Mouse (Mus musculus): Measurements from ENCODE around the gene Utrn. TPM values are rescaled to one million over a fixed set of nuclear protein-coding genes. Genes with fewer than 3 reads are reported as not detected.

The Utrn gene
- polyA plus RNA-seq, 1 experiment from 2014 or later = 78.8 TPM

GRCm38 (mm10) chr10:12574760-12575159 lies 294.4 kb downstream of the Utrn start:
- Histone ChIP-seq H3K36me3 (no peaks in the 10 kb centered on the region), H3K27me3 (no peaks in the 10 kb centered on the region), H3K4me2 (no peak overlapping the region), H3K9me3 (no peaks in the 10 kb centered on the region), H3K27ac (no peak overlapping the region), H3K4me3 (no peak overlapping the region), H3K9ac (no peak overlapping the region), H3K4me1 (peaks cover 12% of the 10 kb centered on the region; the same call in 1 of the 2 replicates)
- WGBS = 69% methylated on average over 10 of the region's 10 CpGs
- no peak for ATAC-seq (ENCODE audit: borderline replicate concordance, extremely low read depth, low FRiP score, low TSS enrichment)

DNA sequence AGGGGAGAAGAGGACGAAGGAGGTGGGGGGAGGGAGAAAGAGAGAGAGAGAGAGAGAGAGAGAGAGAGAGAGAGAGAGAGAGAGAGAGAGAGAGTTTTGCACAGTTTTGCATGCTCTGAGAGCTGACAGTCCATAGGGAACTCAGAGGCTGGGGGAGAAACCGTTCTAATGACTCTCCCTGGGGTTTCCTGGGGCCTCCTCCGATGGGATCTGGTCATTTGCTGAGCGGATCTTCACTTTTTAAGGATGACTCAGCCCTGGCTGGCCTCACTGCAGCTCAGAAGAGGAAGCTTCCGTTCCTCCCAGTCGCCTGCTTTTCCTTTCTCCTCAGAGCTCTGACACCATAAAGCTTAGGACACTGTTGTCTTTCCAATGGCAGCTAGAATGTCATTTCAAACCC lies 295.6 kb downstream of the Utrn start:
- H3K4me3 ChIP-seq = no peak overlapping the region
- WGBS = 17% methylated on average over 5 of the region's 6 CpGs
- ATAC-seq (ENCODE audit: borderline replicate concordance, extremely low read depth, low FRiP score, low TSS enrichment) = no peak
- H3K9me3 ChIP-seq = no peaks in the 10 kb centered on the region
- H3K27me3 ChIP-seq = no peaks in the 10 kb centered on the region
- no peak overlapping the region for H3K27ac ChIP-seq
- H3K9ac ChIP-seq = no peak overlapping the region
- H3K4me2 ChIP-seq = no peak overlapping the region
- H3K36me3 ChIP-seq = no peaks in the 10 kb centered on the region
- H3K4me1 ChIP-seq = peaks cover 6% of the 10 kb centered on the region; the same call in 1 of the 2 replicates

GRCm38 (mm10) chr10:12572759-12573158 lies 296.4 kb downstream of the Utrn start:
- Histone ChIP-seq H3K9ac (no peak overlapping the region), H3K4me3 (no peak overlapping the region), H3K4me1 (peaks cover 6% of the 10 kb centered on the region; the same call in 1 of the 2 replicates), H3K4me2 (no peak overlapping the region), H3K27me3 (no peaks in the 10 kb centered on the region), H3K9me3 (no peaks in the 10 kb centered on the region), H3K36me3 (no peaks in the 10 kb centered on the region), H3K27ac (no peak overlapping the region)
- ATAC-seq (ENCODE audit: borderline replicate concordance, extremely low read depth, low FRiP score, low TSS enrichment) = no peak
- 37% methylated on average over 4 of the region's 4 CpGs for WGBS

GRCm38 (mm10) chr10:12564425-12564824 lies 304.7 kb downstream of the Utrn start:
- ATAC-seq (ENCODE audit: borderline replicate concordance, extremely low read depth, low FRiP score, low TSS enrichment) = no peak
- Histone ChIP-seq H3K4me3 (no peak overlapping the region), H3K27ac (no peak overlapping the region), H3K27me3 (no peaks in the 10 kb centered on the region), H3K36me3 (no peaks in the 10 kb centered on the region), H3K4me2 (no peak overlapping the region), H3K9me3 (no peaks in the 10 kb centered on the region), H3K9ac (no peak overlapping the region), H3K4me1 (no peaks in the 10 kb centered on the region)
- 59% methylated on average over 4 of the region's 4 CpGs for WGBS

GRCm38 (mm10) chr10:12558810-12559209 lies 310.4 kb downstream of the Utrn start:
- H3K9ac ChIP-seq = no peak overlapping the region
- H3K4me2 ChIP-seq = no peak overlapping the region
- H3K27me3 ChIP-seq = no peaks in the 10 kb centered on the region
- WGBS = 48% methylated on average over 5 of the region's 5 CpGs
- no peak overlapping the region for H3K27ac ChIP-seq
- H3K4me3 ChIP-seq = no peak overlapping the region
- ATAC-seq (ENCODE audit: borderline replicate concordance, extremely low read depth, low FRiP score, low TSS enrichment) = no peak
- no peaks in the 10 kb centered on the region for H3K36me3 ChIP-seq
- no peaks in the 10 kb centered on the region for H3K9me3 ChIP-seq
- no peaks in the 10 kb centered on the region for H3K4me1 ChIP-seq

DNA sequence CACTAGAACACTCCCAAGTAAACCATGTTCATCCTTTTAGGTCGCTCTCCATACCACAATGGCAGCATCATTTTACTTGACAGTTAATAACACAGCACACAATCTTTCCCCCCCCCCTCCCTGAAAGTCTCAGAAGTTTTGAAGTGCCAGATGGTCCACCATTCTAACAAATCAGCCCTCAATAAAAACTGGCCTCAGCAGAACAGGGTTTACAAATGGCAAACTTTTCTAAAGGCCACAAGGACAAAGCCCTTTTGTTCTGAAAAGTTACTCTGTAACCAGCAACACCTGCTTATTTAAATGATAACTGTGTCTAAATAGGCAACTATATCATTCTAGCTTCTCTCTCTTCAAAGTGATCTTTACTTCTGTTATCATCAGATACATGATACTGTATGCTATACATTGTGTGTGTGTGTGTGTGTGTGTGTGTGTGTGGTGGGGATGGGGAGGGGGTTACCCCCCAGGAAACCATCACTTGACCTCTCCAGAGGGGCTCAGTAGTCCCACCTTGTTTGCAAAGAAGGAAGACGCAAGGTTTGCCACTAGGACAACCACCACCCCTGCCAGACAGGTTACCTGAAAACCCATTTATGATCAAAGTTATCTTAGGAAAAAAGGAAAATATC lies 315.0 kb downstream of the Utrn start:
- no peaks in the 10 kb centered on the region for H3K36me3 ChIP-seq
- no peak overlapping the region for H3K4me2 ChIP-seq
- H3K9ac ChIP-seq = no peak overlapping the region
- WGBS = 66% methylated on average over 2 of the region's 2 CpGs
- no peak for ATAC-seq (ENCODE audit: borderline replicate concordance, extremely low read depth, low FRiP score, low TSS enrichment)
- H3K27ac ChIP-seq = no peak overlapping the region
- no peaks in the 10 kb centered on the region for H3K27me3 ChIP-seq
- no peaks in the 10 kb centered on the region for H3K9me3 ChIP-seq
- H3K4me3 ChIP-seq = no peak overlapping the region
- H3K4me1 ChIP-seq = peaks cover 10% of the 10 kb centered on the region

DNA sequence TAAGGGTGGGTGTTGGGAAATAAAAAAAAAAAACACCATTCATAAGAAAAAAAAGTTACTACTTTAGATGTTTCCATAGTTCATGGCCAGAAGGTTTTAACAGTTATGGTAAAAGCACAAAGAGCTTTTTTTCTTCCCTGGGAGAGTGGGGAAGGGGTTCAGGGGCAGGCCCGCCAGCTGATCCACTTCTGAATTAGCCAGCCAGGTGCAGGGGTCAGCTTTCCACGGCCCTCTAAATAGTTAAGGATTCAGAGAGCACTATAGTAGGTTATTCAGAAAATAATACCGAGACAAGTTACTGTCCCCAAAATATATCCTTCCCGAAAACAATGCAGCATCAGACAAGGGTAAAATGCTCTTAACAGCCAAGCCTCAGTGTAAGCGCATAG lies 316.3 kb downstream of the Utrn start:
- Histone ChIP-seq H3K27me3 (no peaks in the 10 kb centered on the region), H3K36me3 (no peaks in the 10 kb centered on the region), H3K4me1 (peaks cover 21% of the 10 kb centered on the region), H3K9ac (no peak overlapping the region), H3K9me3 (no peaks in the 10 kb centered on the region), H3K4me2 (no peak overlapping the region), H3K27ac (no peak overlapping the region), H3K4me3 (no peak overlapping the region)
- ATAC-seq (ENCODE audit: borderline replicate concordance, extremely low read depth, low FRiP score, low TSS enrichment) = no peak
- 71% methylated on average over 5 of the region's 5 CpGs for WGBS

- Histone ChIP-seq H3K4me2 (no peak overlapping the region), H3K27ac (no peak overlapping the region), H3K36me3 (no peaks in the 10 kb centered on the region), H3K9ac (no peak overlapping the region), H3K27me3 (no peaks in the 10 kb centered on the region), H3K4me3 (no peak overlapping the region), H3K9me3 (no peaks in the 10 kb centered on the region), H3K4me1 (peaks cover 23% of the 10 kb centered on the region)
- ATAC-seq (ENCODE audit: borderline replicate concordance, extremely low read depth, low FRiP score, low TSS enrichment) = no peak
- 57% methylated on average over 11 of the region's 11 CpGs for WGBS
Measured at GRCm38 (mm10) chr10:12552196-12552889, 316.8 kb downstream of the Utrn start.

GRCm38 (mm10) chr10:12551735-12552134 lies 317.4 kb downstream of the Utrn start:
- Histone ChIP-seq H3K27ac (no peak overlapping the region), H3K4me2 (no peak overlapping the region), H3K4me3 (no peak overlapping the region), H3K9ac (no peak overlapping the region), H3K27me3 (no peaks in the 10 kb centered on the region), H3K4me1 (peaks cover 27% of the 10 kb centered on the region), H3K9me3 (no peaks in the 10 kb centered on the region), H3K36me3 (no peaks in the 10 kb centered on the region)
- 75% methylated on average over 5 of the region's 5 CpGs for WGBS
- ATAC-seq (ENCODE audit: borderline replicate concordance, extremely low read depth, low FRiP score, low TSS enrichment) = no peak

DNA sequence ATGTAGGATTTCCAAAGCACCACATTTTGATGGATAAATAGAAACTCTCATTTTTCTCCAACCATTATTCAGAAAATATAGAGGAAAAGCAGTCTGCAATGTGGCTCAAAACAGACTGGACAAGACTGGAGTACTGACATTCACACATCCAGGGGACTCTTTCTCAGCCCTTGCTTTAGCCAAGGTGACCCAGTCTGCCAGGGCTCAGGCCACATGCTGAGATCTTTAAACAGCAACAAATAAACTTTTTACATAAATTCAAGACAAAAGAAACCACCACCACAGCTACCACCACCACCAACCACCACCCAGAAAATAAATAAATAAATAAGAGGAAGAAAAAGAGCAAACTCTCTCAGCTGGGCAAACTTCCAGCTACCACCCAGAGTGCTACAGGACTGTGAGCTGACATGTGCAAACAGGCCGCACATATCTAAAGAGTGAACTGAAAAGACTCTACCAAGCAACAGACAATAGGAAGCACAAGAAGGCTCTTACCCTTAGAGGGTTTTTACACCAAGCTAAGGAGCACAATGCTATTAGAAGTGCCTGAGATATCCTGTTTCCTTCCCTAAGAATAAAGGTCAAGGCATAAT lies 319.1 kb downstream of the Utrn start:
- H3K36me3 ChIP-seq = no peaks in the 10 kb centered on the region
- H3K27me3 ChIP-seq = no peaks in the 10 kb centered on the region
- peaks cover 27% of the 10 kb centered on the region for H3K4me1 ChIP-seq
- peak; percentile 67; the same call in 1 of the 2 replicates for ATAC-seq (ENCODE audit: borderline replicate concordance, extremely low read depth, low FRiP score, low TSS enrichment)
- no peak overlapping the region for H3K9ac ChIP-seq
- H3K4me3 ChIP-seq = no peak overlapping the region
- 19% methylated on average over 1 of the region's 1 CpGs for WGBS
- H3K9me3 ChIP-seq = no peaks in the 10 kb centered on the region
- H3K27ac ChIP-seq = no peak overlapping the region
- no peak overlapping the region for H3K4me2 ChIP-seq

DNA sequence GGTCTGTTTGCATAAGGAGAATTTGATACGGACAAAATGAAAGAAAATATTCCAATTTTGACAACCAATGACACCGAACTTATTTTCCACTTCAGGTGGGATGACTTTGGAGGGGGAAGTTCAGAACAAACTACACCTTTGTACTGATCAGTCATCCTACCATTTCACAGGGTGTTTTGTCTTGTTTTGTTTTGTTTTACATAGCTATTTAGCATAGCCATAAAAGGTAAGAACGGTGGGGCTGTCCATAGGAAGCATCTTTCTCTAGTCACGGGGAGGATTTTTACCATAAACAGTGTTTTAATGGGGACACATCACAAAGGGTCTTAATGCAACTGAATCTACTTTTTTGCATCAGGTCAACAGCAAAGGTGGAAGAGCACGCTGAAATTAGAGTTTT lies 319.9 kb downstream of the Utrn start:
- no peaks in the 10 kb centered on the region for H3K36me3 ChIP-seq
- no peak for ATAC-seq (ENCODE audit: borderline replicate concordance, extremely low read depth, low FRiP score, low TSS enrichment)
- WGBS = 25% methylated on average over 5 of the region's 5 CpGs
- no peak overlapping the region for H3K27ac ChIP-seq
- no peaks in the 10 kb centered on the region for H3K9me3 ChIP-seq
- peaks cover 27% of the 10 kb centered on the region for H3K4me1 ChIP-seq
- no peaks in the 10 kb centered on the region for H3K27me3 ChIP-seq
- no peak overlapping the region; the same call in 1 of the 2 replicates for H3K4me3 ChIP-seq
- H3K9ac ChIP-seq = no peak overlapping the region
- H3K4me2 ChIP-seq = peak overlapping the region; percentile 63

GRCm38 (mm10) chr10:12548616-12549084 lies 320.5 kb downstream of the Utrn start:
- 1% methylated on average over 13 of the region's 13 CpGs for WGBS
- Histone ChIP-seq H3K4me3 (peak overlapping the region; percentile 34), H3K4me1 (peaks cover 27% of the 10 kb centered on the region), H3K36me3 (no peaks in the 10 kb centered on the region), H3K9ac (peak overlapping the region; percentile 27), H3K27me3 (no peaks in the 10 kb centered on the region), H3K9me3 (no peaks in the 10 kb centered on the region), H3K4me2 (peak overlapping the region; percentile 63), H3K27ac (peak overlapping the region; percentile 56; the same call in 1 of the 2 replicates)
- peak; percentile 66; the same call in 1 of the 2 replicates for ATAC-seq (ENCODE audit: borderline replicate concordance, extremely low read depth, low FRiP score, low TSS enrichment)
